Mouse (Mus musculus) urinary bladder, postnatal 4 days (tissue): Measurements from ENCODE around the gene Higd1a.

Experiments
- DNase-seq, 2 experiments: peaks; one replicate each; pipeline ENCODE4 v3.0.0; 2021 to 2022; ENCODE audit warnings: low spot score in 2 of 2

Gene Higd1a

DNA sequence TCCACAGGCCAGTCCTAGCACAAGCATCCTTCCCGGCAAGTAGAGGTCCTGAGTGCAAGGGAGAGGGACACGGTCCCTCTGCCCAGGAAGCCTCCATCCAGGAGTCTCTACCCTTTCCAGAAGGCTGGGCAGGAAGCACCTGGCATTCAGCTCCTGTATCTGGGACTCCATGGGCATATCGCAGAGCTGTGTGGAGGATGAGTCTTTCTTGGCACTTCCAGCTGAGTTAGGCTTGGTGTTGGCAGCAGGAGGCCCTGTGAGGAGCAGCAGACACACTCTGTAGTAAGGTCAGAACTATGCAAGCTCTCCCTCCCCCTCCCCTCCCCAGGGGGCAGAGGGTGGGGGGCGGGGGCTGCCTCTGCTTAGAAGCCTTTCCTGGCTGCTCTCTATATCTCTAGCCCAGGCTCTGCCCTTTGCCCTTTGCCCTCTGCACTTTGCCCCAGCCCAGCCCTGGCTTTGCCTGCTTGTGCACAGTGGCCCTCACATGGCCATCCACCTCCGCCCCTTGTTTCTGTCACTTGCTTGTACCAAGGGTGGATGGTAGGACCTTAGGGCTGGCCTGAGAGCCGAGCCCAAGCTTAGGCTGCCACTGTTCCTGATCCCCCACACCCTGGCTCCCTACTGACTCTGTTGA, 59.2 kb downstream of the Higd1a start:
- no peak for DNase-seq
